Mouse (Mus musculus): ENCODE data around the gene Ucp3. TPM values are rescaled to one million over a fixed set of nuclear protein-coding genes. Genes with fewer than 3 reads are reported as not detected.
A peak's percentile ranks its signal among the peaks of the same experiment; 100 is the strongest.

Ucp3 gene
- polyA plus RNA-seq, 1 experiment from 2014 or later = 0.08 TPM

GRCm38 (mm10) chr7:100493484-100494414, 21.0 kb downstream of the Ucp3 start:
- no peaks in the 10 kb centered on the region for H3K9me3 ChIP-seq (replicated peaks; ENCODE audit: control insufficient read depth, low read length)
- H3K4me1 ChIP-seq (ENCODE audit: control insufficient read depth, low read depth, low read length) = peaks cover 41% of the 10 kb centered on the region
- H3K27ac ChIP-seq (ENCODE audit: low read length) = peak overlapping the region; percentile 93
- peak overlapping the region; percentile 77 for H3K4me2 ChIP-seq (ENCODE audit: low read depth, low read length)
- no peaks in the 10 kb centered on the region for H3K27me3 ChIP-seq (ENCODE audit: control insufficient read depth, insufficient read depth, low read depth, low read length)
- WGBS (ENCODE audit: insufficient replicate concordance) = 13% methylated on average over 19 of the region's 19 CpGs
- H3K9ac ChIP-seq (ENCODE audit: low read depth, low read length) = peak overlapping the region; percentile 97
- H3K4me3 ChIP-seq (ENCODE audit: low read depth, low read length) = peak overlapping the region; percentile 92
- peaks cover 41% of the 10 kb centered on the region for H3K36me3 ChIP-seq (ENCODE audit: control insufficient read depth, insufficient read depth)
- peak; percentile 2; the same call in 1 of the 2 replicates for ATAC-seq (ENCODE audit: low read depth)

DNA sequence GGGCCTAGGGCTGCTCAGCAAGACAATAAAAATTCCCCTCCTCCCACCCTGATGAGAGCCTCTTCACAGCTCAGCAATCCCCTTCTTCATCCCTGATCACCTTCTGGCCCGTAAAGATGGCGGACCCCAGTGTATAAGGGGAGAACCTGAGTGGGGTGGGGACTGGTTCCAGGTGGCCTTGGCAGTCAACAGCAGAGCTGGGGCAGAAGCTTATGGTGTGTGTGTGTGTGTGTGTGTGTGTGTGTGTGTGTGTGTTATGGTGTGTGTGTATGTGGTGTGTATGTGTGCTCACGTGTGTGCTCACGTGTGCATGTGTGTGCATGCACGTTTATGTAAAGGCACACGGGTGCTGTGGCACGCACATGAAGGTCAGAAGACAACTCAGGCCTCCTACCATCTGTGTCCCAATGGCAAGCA, 21.6 kb downstream of the Ucp3 start:
- H3K36me3 ChIP-seq (ENCODE audit: control insufficient read depth, insufficient read depth) = peaks cover 48% of the 10 kb centered on the region
- peaks cover 41% of the 10 kb centered on the region for H3K4me1 ChIP-seq (ENCODE audit: control insufficient read depth, low read depth, low read length)
- H3K4me2 ChIP-seq (ENCODE audit: low read depth, low read length) = peak overlapping the region; percentile 77
- H3K27me3 ChIP-seq (ENCODE audit: control insufficient read depth, insufficient read depth, low read depth, low read length) = no peaks in the 10 kb centered on the region
- H3K4me3 ChIP-seq (ENCODE audit: low read depth, low read length) = peak overlapping the region; percentile 92
- ATAC-seq (ENCODE audit: low read depth) = no peak
- H3K9ac ChIP-seq (ENCODE audit: low read depth, low read length) = peak overlapping the region; percentile 97
- WGBS (ENCODE audit: insufficient replicate concordance) = 61% methylated on average over 7 of the region's 7 CpGs
- H3K27ac ChIP-seq (ENCODE audit: low read length) = peak overlapping the region; percentile 93
- no peaks in the 10 kb centered on the region for H3K9me3 ChIP-seq (replicated peaks; ENCODE audit: control insufficient read depth, low read length)

GRCm38 (mm10) chr7:100495042-100495441, 22.3 kb downstream of the Ucp3 start:
- H3K27me3 ChIP-seq (ENCODE audit: control insufficient read depth, insufficient read depth, low read depth, low read length) = no peaks in the 10 kb centered on the region
- 25% methylated on average over 8 of the region's 8 CpGs for WGBS (ENCODE audit: insufficient replicate concordance)
- no peak for ATAC-seq (ENCODE audit: low read depth)
- H3K4me3 ChIP-seq (ENCODE audit: low read depth, low read length) = peak overlapping the region; percentile 92
- H3K27ac ChIP-seq (ENCODE audit: low read length) = peak overlapping the region; percentile 93
- H3K9me3 ChIP-seq (replicated peaks; ENCODE audit: control insufficient read depth, low read length) = no peaks in the 10 kb centered on the region
- H3K4me1 ChIP-seq (ENCODE audit: control insufficient read depth, low read depth, low read length) = peaks cover 44% of the 10 kb centered on the region
- H3K36me3 ChIP-seq (ENCODE audit: control insufficient read depth, insufficient read depth) = peaks cover 54% of the 10 kb centered on the region
- peak overlapping the region; percentile 97 for H3K9ac ChIP-seq (ENCODE audit: low read depth, low read length)
- H3K4me2 ChIP-seq (ENCODE audit: low read depth, low read length) = peak overlapping the region; percentile 77

GRCm38 (mm10) chr7:100495581-100496251, 22.9 kb downstream of the Ucp3 start:
- Histone ChIP-seq H3K27me3 (ENCODE audit: control insufficient read depth, insufficient read depth, low read depth, low read length) (no peaks in the 10 kb centered on the region), H3K4me2 (ENCODE audit: low read depth, low read length) (peak overlapping the region; percentile 77), H3K4me1 (ENCODE audit: control insufficient read depth, low read depth, low read length) (peaks cover 50% of the 10 kb centered on the region), H3K27ac (ENCODE audit: low read length) (peak overlapping the region; percentile 93), H3K9me3 (replicated peaks; ENCODE audit: control insufficient read depth, low read length) (no peaks in the 10 kb centered on the region), H3K4me3 (ENCODE audit: low read depth, low read length) (peak overlapping the region; percentile 92), H3K9ac (ENCODE audit: low read depth, low read length) (peak overlapping the region; percentile 97), H3K36me3 (ENCODE audit: control insufficient read depth, insufficient read depth) (peaks cover 60% of the 10 kb centered on the region)
- ATAC-seq (ENCODE audit: low read depth) = peak; percentile 40
- 19% methylated on average over 11 of the region's 11 CpGs for WGBS (ENCODE audit: insufficient replicate concordance)

DNA sequence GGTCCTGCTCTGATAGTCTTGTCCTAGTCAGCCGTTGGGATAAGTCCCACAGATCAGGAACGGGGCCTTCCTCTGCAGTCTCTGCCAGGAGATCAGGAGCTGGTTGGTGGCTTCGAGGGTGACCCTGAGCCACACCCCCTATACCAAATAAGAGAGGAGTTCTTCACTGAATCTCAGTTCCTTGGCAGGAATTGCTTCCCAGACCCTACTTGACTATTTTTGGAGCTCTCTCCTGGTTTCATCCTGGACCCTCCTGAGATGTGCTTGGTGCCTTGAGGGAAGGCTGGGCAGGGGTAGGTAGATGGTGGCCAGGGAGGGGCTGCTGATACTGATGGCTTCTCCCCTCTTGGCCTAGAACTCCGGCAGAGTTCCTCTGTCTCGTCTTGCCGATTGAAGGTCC, 23.6 kb downstream of the Ucp3 start:
- Histone ChIP-seq H3K9me3 (replicated peaks; ENCODE audit: control insufficient read depth, low read length) (no peaks in the 10 kb centered on the region), H3K36me3 (ENCODE audit: control insufficient read depth, insufficient read depth) (peaks cover 60% of the 10 kb centered on the region), H3K4me2 (ENCODE audit: low read depth, low read length) (peak overlapping the region; percentile 77), H3K27ac (ENCODE audit: low read length) (peak overlapping the region; percentile 93), H3K4me3 (ENCODE audit: low read depth, low read length) (peak overlapping the region; percentile 92), H3K4me1 (ENCODE audit: control insufficient read depth, low read depth, low read length) (peaks cover 57% of the 10 kb centered on the region), H3K9ac (ENCODE audit: low read depth, low read length) (peak overlapping the region; percentile 97), H3K27me3 (ENCODE audit: control insufficient read depth, insufficient read depth, low read depth, low read length) (no peaks in the 10 kb centered on the region)
- 72% methylated on average over 6 of the region's 6 CpGs for WGBS (ENCODE audit: insufficient replicate concordance)
- ATAC-seq (ENCODE audit: low read depth) = no peak

GRCm38 (mm10) chr7:100496791-100497190, 24.0 kb downstream of the Ucp3 start:
- no peak for ATAC-seq (ENCODE audit: low read depth)
- peak overlapping the region; percentile 93 for H3K27ac ChIP-seq (ENCODE audit: low read length)
- H3K36me3 ChIP-seq (ENCODE audit: control insufficient read depth, insufficient read depth) = peaks cover 60% of the 10 kb centered on the region
- H3K4me3 ChIP-seq (ENCODE audit: low read depth, low read length) = peak overlapping the region; percentile 92
- peak overlapping the region; percentile 97; the same call in 1 of the 2 replicates for H3K9ac ChIP-seq (ENCODE audit: low read depth, low read length)
- no peaks in the 10 kb centered on the region for H3K9me3 ChIP-seq (replicated peaks; ENCODE audit: control insufficient read depth, low read length)
- H3K4me1 ChIP-seq (ENCODE audit: control insufficient read depth, low read depth, low read length) = peaks cover 57% of the 10 kb centered on the region
- no peaks in the 10 kb centered on the region for H3K27me3 ChIP-seq (ENCODE audit: control insufficient read depth, insufficient read depth, low read depth, low read length)
- 96% methylated on average over 9 of the region's 9 CpGs for WGBS (ENCODE audit: insufficient replicate concordance)
- H3K4me2 ChIP-seq (ENCODE audit: low read depth, low read length) = peak overlapping the region; percentile 77

GRCm38 (mm10) chr7:100497402-100497801, 24.6 kb downstream of the Ucp3 start:
- H3K27me3 ChIP-seq (ENCODE audit: control insufficient read depth, insufficient read depth, low read depth, low read length) = no peaks in the 10 kb centered on the region
- no peak overlapping the region for H3K9ac ChIP-seq (ENCODE audit: low read depth, low read length)
- peak overlapping the region; percentile 77 for H3K4me2 ChIP-seq (ENCODE audit: low read depth, low read length)
- H3K27ac ChIP-seq (ENCODE audit: low read length) = 0 out of 2 replicates have a peak overlapping the region, but pooled peaks have one; percentile 8
- no peak for ATAC-seq (ENCODE audit: low read depth)
- H3K4me1 ChIP-seq (ENCODE audit: control insufficient read depth, low read depth, low read length) = peaks cover 57% of the 10 kb centered on the region
- no peaks in the 10 kb centered on the region for H3K9me3 ChIP-seq (replicated peaks; ENCODE audit: control insufficient read depth, low read length)
- peak overlapping the region; percentile 92; the same call in 1 of the 2 replicates for H3K4me3 ChIP-seq (ENCODE audit: low read depth, low read length)
- 78% methylated on average over 4 of the region's 4 CpGs for WGBS (ENCODE audit: insufficient replicate concordance)
- H3K36me3 ChIP-seq (ENCODE audit: control insufficient read depth, insufficient read depth) = peaks cover 60% of the 10 kb centered on the region

DNA sequence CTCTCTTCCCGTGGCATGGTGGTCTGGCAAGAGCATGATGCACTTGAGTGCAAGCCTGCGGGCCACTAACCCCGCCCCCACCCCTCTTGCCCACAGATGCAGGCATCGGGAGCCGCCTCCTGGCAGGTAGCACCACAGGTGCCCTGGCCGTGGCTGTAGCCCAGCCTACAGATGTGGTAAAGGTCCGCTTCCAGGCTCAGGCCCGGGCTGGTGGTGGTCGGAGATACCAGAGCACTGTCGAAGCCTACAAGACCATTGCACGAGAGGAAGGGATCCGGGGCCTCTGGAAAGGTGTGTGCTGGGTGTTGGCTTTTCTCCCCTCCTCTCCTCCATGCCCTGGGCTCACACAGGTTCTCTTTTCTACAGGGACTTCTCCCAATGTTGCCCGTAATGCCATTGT, 25.2 kb downstream of the Ucp3 start:
- peak overlapping the region; percentile 2; the same call in 1 of the 2 replicates for H3K4me3 ChIP-seq (ENCODE audit: low read depth, low read length)
- H3K9me3 ChIP-seq (replicated peaks; ENCODE audit: control insufficient read depth, low read length) = no peaks in the 10 kb centered on the region
- 86% methylated on average over 13 of the region's 13 CpGs for WGBS (ENCODE audit: insufficient replicate concordance)
- H3K4me2 ChIP-seq (ENCODE audit: low read depth, low read length) = peak overlapping the region; percentile 8; the same call in 1 of the 2 replicates
- ATAC-seq (ENCODE audit: low read depth) = no peak
- H3K36me3 ChIP-seq (ENCODE audit: control insufficient read depth, insufficient read depth) = peaks cover 60% of the 10 kb centered on the region
- 0 out of 2 replicates have a peak overlapping the region, but pooled peaks have one; percentile 14 for H3K27ac ChIP-seq (ENCODE audit: low read length)
- H3K4me1 ChIP-seq (ENCODE audit: control insufficient read depth, low read depth, low read length) = peaks cover 62% of the 10 kb centered on the region
- H3K9ac ChIP-seq (ENCODE audit: low read depth, low read length) = no peak overlapping the region
- no peaks in the 10 kb centered on the region for H3K27me3 ChIP-seq (ENCODE audit: control insufficient read depth, insufficient read depth, low read depth, low read length)
